Mouse (Mus musculus) embryonic facial prominence, embryonic 10.5 days (tissue): Measurements from ENCODE around the gene Cnot11. TPM values are rescaled to one million over a fixed set of nuclear protein-coding genes. Genes with fewer than 3 reads are reported as not detected.

Experiments
- DNase-seq: peaks from one replicate; pipeline ENCODE4 v3.0.0-alpha.2; 2017; ENCODE audit warnings: low spot score
- H3K27ac ChIP-seq: fragments of 300-500 bp; sonication (generic); replicated peaks from 2 replicates; pipeline ENCODE4 v1.5.1; 2016; ENCODE audit warnings: mild to moderate bottlenecking
- H3K27me3 ChIP-seq: fragments of 300-500 bp; sonication (generic); replicated peaks from 2 replicates; pipeline ENCODE4 v1.6.1; 2016; ENCODE audit warnings: low read depth, mild to moderate bottlenecking; ENCODE audit not compliant: poor library complexity, severe bottlenecking
- H3K36me3 ChIP-seq: fragments of 300-500 bp; sonication (generic); replicated peaks from 2 replicates; pipeline ENCODE4 v1.6.1; 2016; ENCODE audit warnings: mild to moderate bottlenecking, moderate library complexity
- H3K4me1 ChIP-seq: fragments of 300-500 bp; sonication (generic); 2 replicates; pipeline ENCODE4 v1.6.1; 2016
- H3K4me3 ChIP-seq: fragments of 300-500 bp; sonication (generic); 2 replicates; pipeline ENCODE4 v1.5.1; 2016; ENCODE audit warnings: mild to moderate bottlenecking, moderate library complexity
- H3K9me3 ChIP-seq: fragments of 300-500 bp; sonication (generic); 2 replicates; pipeline ENCODE4 v1.6.1; 2016; ENCODE audit warnings: mild to moderate bottlenecking
- WGBS: fragments of 180-500 bp; shearing (Covaris S2); methylation state at CpG from one replicate; pipeline ENCODE4 v1.1.7; 2016; 5-methylcytosine and 5-hydroxymethylcytosine counted together
- polyA plus RNA-seq: library from polyadenylated mRNA; unstranded; fragments of >200 nt; fragmentation: Nextera tagmentation; extraction: Ambion mirVana; gene quantifications from 2 replicates; pipeline ENCODE4 v1.2.1, GENCODE M21; 2016

Gene Cnot11
- polyA plus RNA-seq, 1 experiment from 2014 or later, result 23.2 TPM

DNA sequence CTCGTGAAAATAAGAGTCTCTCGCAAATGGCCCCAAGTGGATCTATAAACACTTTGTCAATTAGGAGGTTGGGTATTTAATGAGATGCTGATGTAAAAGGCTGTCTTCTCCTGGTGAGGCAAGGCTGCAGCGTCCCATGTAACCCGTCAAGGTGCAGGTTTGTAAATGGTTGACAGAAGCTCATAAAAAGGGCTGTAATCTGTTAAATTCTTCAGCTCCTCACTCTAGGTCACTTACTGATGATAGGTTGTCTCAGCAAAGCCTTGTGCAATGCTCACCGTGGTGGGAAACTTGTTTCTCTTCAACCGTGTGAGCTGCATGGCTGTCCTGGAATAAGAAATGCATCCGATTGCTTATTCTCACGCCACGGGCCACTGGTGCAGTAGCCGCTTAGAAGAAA lies 59.0 kb downstream of the Cnot11 start:
- no peaks in the 10 kb centered on the region for H3K36me3 ChIP-seq
- no peaks in the 10 kb centered on the region for H3K27me3 ChIP-seq
- no peaks in the 10 kb centered on the region for H3K9me3 ChIP-seq
- no peak overlapping the region for H3K27ac ChIP-seq
- H3K4me3 ChIP-seq, result no peak overlapping the region
- no peak for DNase-seq
- H3K4me1 ChIP-seq, result no peaks in the 10 kb centered on the region
- 89% methylated on average over 10 of the region's 10 CpGs for WGBS

Other genes with a start within 250 kb of the Cnot11 start
- 487 and 499 TPM in 2 replicates for gene Rpl31, start 167.2 kb upstream of the Cnot11 start, polyA plus RNA-seq
- gene Tbc1d8, start 56.2 kb upstream of the Cnot11 start, polyA plus RNA-seq, result 5.2 and 5.3 TPM in 2 replicates
- gene Rnf149, start 42.4 kb downstream of the Cnot11 start, polyA plus RNA-seq, result 23.1 and 23.4 TPM in 2 replicates
- gene Creg2, start 116.5 kb downstream of the Cnot11 start, polyA plus RNA-seq, result 0.06 and 0.14 TPM in 2 replicates
- gene Rfx8, start 186.0 kb downstream of the Cnot11 start, polyA plus RNA-seq, result 0.43 and 0.56 TPM in 2 replicates